Mouse (Mus musculus): ENCODE results near the gene Rpl11.
"Not testable (repeated sequence)": the region's sequence is repeated elsewhere in the genome, so short reads cannot be mapped to it uniquely, and the experiment has no call there.

Rpl11 gene

DNA sequence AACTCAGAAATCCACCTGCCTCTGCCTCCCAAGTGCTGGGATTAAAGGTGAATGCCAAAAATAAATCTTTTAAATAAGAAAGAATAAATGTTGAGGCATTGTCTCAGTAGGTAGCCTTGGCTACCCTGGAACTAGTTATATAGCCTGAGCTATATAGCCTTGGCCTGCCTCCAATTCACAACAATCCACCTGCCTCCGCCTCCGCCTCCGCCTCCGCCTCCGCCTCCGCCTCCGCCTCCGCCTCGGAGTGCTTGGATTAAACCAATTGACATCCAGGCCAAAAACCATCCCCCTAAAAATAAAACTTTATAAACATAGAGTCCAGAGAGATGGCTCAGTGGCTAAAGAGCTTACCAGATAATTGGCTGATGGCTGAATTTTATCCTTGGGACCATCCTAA lies 30.3 kb downstream of the Rpl11 start:
- no peak for DNase-seq

DNA sequence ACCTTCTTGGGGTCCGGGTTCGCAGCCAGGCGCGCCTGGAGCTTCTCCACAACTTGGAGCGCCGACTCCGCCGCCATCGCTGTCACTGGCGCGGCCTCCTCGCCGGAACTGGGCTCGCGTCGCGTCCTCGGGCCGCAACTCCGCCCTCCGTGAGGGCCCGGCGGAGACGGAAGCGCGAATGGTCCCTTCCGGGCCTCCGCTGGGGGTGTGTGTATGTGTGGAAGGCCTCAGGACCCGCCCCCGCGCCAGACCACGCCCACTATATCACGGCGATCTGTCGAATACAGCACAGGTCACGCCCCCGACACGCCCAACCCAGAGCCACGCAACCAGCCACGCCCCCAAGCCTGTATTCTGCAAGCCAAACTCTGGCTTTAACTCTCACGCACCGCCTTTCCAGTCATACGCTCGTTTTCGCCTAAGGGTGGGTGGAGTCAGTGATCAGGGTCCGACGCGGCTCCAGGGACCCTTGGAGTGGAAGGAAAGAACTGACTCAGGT lies 31.6 kb downstream of the Rpl11 start, which contains the start of gene Eloa:
TSS of gene Eloa (minus strand) at position 215 of the 499 bp plus-strand sequence.
- peak; percentile 100 for DNase-seq

DNA sequence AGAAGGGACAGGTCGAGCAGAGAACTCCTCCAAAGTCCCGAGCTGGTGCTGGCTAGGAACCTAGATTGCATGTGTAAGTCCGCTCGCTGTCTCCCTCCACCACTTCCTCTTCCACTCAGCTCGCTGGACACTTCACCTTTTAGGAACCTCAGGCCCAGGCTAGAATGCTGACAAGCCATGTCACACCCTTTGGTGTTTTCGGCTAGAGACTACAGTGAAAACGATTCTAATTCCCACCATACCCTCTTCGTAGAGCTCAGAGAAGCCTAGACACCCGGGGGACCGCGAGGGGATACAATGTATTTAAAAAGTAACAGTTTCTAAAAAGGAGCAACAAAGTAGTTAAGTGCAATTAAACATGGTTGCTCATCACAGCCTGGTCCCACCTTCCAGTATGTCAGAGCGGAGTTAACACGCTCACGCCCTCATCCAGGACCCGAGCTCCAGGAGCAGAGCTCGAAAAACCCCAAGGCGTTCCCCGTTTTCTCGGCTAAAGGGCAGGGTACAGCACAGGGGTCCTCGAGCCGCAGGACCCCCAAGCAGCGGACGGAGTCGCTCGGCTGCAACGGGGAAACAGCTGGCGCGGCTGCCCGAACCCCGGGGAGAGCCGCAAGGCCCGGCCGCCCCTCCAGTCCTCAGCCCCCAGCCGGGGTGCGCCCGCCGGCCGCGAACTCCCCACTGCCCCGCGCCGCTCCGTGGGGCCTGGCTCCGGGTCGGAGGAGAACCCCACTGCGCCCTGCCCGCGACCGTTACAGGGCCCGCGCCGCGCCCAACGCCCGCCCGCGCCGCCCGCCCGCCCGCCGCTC lies 32.3 kb downstream of the Rpl11 start:
- DNase-seq: peak; percentile 24

DNA sequence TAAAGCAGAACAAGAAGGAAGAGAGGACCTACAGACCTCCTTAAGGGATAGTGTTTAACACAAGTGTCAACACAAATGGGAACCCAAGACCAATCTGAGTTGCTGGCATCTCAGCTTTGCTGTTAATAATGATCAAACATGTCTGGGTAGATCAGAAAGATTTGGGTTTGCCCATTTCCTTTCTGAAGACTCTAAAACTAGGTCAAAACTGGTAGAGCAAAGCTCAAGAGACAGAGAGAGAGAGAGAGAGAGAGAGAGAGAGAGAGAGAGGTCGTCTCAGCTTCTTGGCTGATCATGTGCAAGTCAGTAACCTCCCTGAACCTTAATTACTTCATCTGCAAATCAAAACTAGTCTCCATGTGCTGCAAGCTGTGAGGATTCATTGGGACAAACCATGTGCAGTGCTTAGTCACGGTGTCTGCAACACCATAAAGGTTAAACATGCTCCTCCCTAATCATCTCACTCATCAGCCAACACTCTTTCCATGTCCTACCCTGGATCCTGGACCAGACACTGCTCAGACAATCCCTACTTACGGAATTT lies 37.1 kb downstream of the Rpl11 start:
- DNase-seq: no peak

DNA sequence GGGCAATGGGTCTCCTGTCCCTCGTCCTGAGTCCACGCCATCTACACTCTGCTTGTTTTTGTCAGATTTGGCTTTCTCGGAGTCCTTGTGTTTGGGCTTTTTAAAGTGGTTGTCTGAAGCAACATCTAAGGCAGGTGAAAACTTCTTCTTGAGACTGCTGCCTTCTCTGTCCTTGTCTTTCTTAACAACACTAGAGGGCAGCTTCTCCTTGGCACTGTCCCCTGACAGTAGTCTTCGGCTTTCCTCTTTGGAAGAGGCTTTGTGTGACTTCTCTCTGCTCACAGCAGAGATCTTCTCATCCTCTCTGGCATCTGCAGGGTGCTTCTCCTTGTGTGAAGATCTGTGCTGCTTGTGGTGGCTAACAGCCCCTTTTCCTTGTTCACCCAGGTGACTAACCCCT lies 42.6 kb downstream of the Rpl11 start:
- no peak for DNase-seq

DNA sequence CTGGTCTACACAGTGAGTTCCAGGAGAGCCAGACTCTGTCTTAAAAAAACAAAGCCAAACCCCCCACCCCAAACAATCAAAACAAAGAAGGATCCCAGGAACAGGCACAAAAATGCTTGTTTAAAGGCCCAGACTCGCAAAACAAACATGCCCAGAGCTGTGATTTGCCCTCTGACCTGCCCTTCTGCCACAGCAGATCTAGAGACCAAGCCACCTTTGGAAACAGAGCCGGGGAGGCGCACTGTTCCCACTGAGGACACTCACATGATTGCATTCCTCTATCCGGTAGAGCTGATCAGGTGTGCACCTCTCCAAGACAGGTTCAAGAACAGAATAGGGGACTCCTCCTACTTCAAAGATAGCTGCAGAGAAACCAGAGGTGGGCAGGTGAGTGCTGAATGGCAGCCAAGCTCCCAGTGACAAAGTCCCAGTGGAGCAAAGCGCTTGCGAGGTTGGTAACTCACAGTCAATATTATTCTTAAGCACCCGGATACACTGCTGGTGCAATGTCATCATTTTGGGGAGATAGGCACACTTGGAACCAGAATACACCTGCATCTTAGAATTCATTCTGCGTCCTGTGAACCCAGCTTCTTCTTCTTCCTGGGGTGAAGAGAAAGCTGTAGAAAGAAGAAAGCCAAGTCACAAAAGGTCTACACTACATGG lies 44.3 kb downstream of the Rpl11 start:
- DNase-seq: no peak

DNA sequence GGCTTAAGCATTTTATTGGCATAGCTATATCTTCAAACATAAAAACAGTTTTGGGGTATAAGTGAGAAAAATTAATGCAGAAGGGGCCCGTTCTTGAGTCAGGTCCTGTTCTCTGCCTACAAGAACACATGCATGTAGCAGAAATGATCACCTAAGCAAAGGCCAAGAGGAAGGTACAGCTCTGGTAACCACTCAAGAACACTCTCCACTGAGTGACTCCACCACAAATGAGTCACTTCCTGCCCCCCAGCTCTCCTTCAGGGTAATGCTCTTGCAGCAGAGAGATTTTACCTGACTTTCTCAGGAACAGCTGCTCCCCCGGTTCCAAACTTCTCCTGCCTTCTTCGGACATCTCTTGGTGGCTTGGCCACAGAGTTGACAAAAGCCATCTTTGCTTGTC lies 46.4 kb downstream of the Rpl11 start:
- DNase-seq: no peak

DNA sequence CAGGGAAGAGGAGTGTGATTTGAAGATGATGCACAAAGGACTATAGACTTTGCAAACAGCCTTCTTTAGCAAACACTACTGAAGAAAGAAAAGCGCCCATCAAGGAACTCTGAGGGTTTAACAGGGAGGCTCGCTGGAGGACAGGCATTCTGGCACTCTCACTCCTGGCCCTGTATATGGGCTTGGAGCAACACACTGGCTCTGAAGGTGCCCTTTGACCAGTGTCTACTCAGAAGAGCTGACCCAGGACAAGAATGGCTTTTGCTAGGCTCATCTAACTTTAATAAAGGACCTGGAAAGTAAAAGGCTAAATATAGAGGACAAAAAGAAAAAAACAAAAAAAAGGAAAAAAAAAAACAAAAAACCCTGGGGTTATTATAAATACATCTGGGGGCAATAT lies 48.3 kb downstream of the Rpl11 start:
- DNase-seq: no peak

DNA sequence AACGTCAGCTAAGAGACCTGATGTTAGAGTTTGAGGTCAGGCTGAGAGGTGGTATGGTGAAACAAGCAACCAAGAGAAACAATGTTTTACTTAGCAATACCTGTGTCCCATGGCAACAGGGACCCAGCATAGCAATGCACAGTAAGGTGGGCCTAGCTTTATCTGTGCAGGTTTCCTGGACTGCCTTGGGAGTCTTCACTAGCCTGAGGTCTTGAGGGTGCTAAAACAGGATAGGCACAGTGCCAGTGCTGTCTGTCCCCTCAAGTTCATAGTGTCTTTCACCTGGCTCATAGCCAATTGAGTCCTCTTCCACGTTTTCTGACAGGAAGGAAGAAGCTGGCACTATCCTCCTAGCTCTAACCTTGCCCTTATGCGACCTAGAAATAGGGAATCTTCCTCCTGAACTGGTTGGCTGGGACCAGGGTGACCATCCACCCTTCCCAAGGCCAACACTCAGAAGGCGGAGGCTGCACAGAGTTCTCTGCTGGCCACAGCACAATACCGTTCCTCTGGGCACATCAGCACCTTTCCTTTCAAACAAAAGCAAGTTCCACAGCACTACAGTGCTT lies 49.0 kb downstream of the Rpl11 start:
- DNase-seq: no peak

DNA sequence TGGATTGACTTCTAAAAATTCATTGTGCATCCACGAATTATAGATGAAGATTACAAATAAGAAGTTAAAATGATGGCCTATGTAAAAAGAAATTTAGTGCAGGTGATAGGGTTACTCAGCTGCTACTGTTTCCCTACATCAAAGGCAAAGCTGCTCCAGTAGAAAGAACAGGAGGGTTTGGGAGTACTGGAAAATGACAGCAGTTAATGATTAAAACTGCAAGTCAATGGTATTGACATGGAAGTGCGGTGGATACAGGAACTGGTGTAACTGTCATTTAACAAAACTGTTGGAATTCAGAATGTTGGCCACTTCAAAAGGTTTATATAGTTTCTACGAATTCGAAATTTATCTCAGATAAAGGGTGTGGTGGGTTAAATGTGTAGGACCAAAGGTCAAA lies 58.1 kb downstream of the Rpl11 start:
- no peak for DNase-seq

DNA sequence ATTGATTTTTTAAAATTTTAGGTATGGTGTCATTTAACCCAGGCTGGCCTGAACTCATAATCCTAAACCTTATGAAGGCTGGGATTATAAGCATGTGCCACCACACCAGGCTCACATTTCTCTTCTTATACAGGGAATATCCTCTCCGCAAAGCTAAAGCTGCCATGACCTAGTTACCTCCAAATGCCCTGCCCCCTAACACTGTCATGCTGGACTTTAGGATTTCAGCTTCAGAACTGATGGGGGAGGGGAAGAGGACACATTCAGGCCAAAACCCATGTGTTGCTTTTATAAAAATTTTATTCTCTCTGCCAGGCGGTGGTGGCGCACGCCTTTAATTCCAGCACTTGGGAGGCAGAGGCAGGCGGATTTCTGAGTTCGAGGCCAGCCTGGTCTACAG lies 59.3 kb downstream of the Rpl11 start:
- no peak for DNase-seq

DNA sequence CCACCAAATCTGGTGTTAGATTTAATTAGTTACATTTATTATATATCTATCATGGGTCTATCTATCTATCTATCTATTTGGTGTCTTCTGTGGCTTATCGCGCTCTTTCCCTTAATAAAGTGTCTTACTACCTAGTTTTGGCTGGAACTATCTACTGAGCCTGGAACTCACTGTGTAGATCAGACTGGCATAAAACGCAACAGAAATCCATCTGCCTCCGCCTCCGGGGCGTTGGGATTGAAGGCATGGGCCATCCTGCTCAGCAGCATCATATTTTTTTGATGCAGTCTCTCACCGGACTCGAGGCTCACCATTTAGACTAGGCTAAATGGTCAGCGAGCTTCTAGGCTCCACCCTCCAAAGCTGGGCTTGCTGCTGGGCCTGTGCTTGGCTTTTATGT lies 65.5 kb downstream of the Rpl11 start:
- peak; percentile 18 for DNase-seq

DNA sequence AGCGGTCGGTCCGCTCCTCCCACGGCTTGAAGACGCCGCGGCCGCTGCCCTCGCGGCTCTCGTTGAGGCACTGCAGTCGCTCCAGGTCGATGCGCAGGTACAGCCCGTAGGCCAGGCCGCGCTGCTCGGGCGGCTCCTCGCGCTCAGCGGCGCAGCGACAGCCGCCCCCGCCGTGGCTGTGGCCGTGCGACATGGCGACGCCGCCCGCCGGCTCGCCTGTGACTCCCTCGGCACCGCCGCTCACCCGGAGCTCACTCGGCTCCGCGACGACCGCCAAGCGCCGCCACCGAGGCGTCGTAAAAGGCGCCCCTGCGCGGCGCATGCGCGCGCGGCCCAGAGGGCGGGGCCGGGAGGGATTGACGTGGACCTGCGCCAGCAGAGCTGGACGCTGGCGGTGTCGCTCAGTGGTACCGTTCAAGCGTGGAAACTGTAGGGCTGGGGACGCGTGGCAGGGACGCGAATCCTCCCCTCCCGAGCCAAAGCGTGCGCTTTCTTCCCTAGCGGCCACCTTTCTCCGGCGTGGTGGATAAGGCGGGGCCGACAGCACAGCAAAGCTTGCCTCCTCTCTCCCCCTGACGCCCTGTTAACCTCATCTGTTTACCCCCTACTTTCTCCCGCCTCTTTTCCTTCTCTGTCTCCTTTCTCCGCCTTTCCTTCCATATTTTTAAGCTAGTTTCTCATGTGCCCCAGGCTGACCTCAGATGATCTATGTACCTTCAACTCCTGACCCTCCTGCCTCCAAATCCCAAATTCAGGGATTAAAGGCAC lies 66.1 kb downstream of the Rpl11 start, which contains the start of gene Pithd1:
TSS of gene Pithd1 (minus strand) at position 322 of the 768 bp plus-strand sequence.
- peak; percentile 96 for DNase-seq

DNA sequence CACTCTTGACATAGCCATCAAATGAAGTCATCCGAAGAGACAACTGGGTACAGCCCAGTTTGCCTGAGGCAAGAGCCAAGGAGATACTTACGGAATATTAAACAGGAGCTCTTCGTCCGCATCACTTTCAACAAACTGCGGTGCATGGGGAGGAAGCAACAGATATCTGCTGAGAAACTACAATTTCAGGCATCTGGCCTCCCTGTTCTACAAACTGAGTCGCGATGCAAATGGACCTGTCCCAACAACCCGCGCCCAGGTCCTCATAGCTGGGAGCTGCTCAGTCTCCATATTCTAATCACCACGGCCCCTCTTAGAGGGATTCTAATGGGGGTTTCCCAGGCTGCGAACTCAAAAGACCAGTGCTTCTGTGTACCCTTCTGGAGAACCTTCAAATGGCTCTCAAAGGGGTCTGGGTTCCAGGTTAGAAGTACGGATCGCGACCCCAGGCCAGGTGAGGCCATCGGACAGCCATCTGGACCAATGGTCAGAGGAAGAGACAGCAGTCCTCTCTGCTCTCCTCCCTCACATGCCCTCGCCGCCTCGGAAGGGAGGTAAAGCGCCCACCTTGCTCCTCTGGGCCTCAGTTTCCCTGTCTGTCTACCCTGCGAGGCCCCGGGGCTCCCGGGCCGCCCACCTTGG lies 66.8 kb downstream of the Rpl11 start:
- DNase-seq: peak; percentile 23

DNA sequence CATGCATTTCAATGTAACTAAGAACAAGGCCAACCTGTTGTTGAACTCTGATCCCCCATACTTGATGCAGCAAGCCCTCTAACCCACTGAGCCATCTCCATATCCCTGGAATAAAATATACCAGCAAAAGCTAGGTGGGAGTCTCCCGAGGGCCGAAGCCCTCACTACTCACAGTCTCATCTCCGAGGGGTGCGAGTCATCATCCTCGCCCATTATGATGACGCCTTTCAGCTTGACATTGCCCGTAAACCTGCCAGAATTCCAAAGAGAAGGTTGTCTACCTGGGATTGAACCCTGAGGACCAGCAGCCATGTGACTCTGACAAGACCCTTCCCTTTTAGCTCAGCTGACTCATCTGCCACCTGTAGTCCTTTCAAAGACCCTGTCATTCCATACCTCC lies 67.5 kb downstream of the Rpl11 start:
- no peak for DNase-seq

DNA sequence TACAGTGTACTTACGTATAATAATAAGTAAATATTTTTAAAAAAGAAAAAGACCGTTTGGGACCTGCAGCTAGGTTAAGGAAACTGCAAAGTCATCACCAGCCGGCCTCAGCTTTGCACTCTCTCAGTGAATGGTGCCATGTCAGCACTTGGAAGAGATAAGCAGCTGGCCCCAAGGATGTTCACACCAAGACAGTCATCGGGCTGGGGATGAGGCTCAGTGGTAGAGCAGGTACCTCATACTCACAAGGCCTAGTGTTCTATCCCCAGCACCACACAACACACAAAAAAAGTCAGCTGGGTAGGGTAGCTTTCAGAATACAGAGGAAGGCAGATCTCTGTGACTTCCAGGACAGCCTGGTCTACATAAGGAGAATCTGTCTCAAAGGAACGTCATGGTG lies 68.0 kb downstream of the Rpl11 start:
- no peak for DNase-seq

DNA sequence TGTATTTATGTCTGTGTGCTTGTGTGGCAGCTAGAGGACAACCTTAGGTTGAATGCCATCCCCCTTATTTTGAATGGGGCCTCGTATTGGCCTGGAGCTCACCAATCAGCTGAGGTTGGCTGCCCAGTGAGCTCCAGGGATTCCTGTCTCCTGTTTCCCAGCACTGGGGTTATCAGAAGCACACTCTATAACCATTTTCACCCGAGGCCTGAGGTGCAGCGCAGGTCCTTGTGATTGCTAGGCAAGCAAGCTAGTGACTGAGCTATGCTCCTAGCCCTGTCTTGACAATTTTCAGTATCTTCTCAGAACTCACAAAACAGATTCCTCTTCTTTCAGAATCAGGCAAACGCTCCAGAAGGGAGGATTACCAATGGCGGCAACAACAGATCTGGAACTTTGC lies 68.7 kb downstream of the Rpl11 start:
- no peak for DNase-seq

DNA sequence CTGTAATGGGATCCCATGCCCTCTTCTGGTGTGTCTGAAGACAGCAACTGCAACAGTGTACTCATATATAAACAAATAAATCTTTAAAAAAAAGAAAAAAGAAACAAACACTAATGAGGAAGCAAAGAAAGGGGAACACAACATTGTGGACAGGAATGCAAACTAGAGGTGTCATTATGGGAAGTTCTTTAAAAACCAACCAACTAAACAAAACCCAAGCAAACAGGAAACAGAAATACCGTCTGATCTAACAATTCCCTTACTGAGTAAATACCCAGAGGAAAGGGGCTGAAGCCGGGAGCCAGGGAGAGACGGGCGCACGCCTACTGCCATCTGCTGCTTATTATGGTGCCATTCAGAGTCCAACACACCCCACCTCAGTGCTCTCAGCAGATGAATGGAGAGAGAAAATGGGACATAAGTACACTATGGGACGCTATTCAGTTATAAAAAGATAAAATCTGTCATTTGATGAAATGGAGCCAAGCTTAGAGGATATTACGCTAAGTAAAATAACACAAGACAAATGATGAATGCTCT lies 71.6 kb downstream of the Rpl11 start:
- no peak for DNase-seq

DNA sequence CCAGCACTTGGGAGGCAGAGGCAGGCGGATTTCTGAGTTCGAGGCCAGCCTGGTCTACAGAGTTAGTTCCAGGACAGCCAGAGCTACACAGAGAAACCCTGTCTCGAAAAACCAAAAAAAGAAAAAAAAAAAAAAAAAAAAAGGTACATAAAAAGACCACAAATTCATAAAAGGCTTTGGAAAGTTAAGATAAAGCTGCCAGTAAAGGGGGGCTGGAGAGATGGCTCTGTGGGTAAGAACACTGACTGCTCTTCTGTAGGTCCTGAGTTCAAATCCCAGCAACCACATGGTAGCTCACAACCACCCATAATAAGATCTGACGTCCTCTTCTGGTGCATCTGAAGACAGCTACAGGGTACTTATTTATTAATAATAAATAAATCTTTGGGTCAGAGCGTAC lies 73.0 kb downstream of the Rpl11 start:
- DNase-seq: not testable (repeated sequence)

All from embryo, embryonic 11 days (tissue).